Mouse (Mus musculus): ENCODE data around the gene C2cd3. TPM values are rescaled to one million over a fixed set of nuclear protein-coding genes. Genes with fewer than 3 reads are reported as not detected.

C2cd3 gene
- total and polyA plus RNA-seq, 3 experiments: 8.5 to 23.5 TPM; not detected in 1

- TF ChIP-seq EP300 (IDR thresholded peaks at IDR 0.05; ENCODE audit: low read depth in 1 of 2, low read length in 2 of 2) (0 out of 4 replicates have a peak, but pooled peaks of 1 of the 2 experiments have one; percentile 9), MXI1 (IDR thresholded peaks at IDR 0.05; ENCODE audit: low read depth, low read length) (peak; percentile 80), ELF1 (IDR thresholded peaks at IDR 0.05; ENCODE audit: low read depth, low read length) (peak; percentile 91), NRF1 (IDR thresholded peaks at IDR 0.05; ENCODE audit: insufficient read depth, low read depth, low read length, poor library complexity, severe bottlenecking) (peak; percentile 81), SIN3A (IDR thresholded peaks at IDR 0.05; ENCODE audit: low read length) (peak; percentile 95)
Observed at GRCm38 (mm10) chr7:100371495-100372451, at the start of gene C2cd3, which contains the start of gene Ppme1 (continued).

- no peaks in the 10 kb centered on the region for H3K79me2 ChIP-seq (ENCODE audit: control insufficient read depth, insufficient read depth, low read length, poor library complexity)
- H3K27ac ChIP-seq (ENCODE audit: control insufficient read depth, low read depth, low read length): no peak overlapping the region
- no peak for DNase-seq (ENCODE audit: low read depth, low spot score)
- H3K9ac ChIP-seq (ENCODE audit: control insufficient read depth, low read depth, low read length, poor library complexity, severe bottlenecking): no peak overlapping the region
- no peaks in the 10 kb centered on the region for H3K36me3 ChIP-seq (ENCODE audit: control insufficient read depth in 1 of 2, insufficient read depth in 2 of 2, low read length in 2 of 2)
- H3K9me3 ChIP-seq (replicated peaks; ENCODE audit: insufficient read depth, low read length): no peaks in the 10 kb centered on the region
- H3K4me3 ChIP-seq (ENCODE audit: control insufficient read depth in 1 of 2, insufficient read depth in 1 of 2, low read depth in 2 of 2, low read length in 2 of 2): no peak overlapping the region
- no peaks in the 10 kb centered on the region for H3K27me3 ChIP-seq (ENCODE audit: control insufficient read depth in 1 of 2, insufficient read depth in 2 of 2, low read length in 2 of 2)
- H3K4me1 ChIP-seq (ENCODE audit: control insufficient read depth in 1 of 2, insufficient read depth in 2 of 2, low read length in 2 of 2): no peaks in the 10 kb centered on the region
- no peak for TF ChIP-seq USF2 (IDR thresholded peaks at IDR 0.05; ENCODE audit: borderline replicate concordance in 1 of 2, insufficient read depth in 1 of 2, low read depth in 1 of 2, low read length in 2 of 2)
- no peak for TF ChIP-seq TCF12 (IDR thresholded peaks at IDR 0.05; ENCODE audit: low read depth, low read length)
- no peak for TF ChIP-seq RCOR1 (IDR thresholded peaks at IDR 0.05; ENCODE audit: low read depth, low read length)
Observed at GRCm38 (mm10) chr7:100323721-100324120, 48.3 kb upstream of the C2cd3 start.

- H3K9me3 ChIP-seq (replicated peaks; ENCODE audit: insufficient read depth, low read length): no peaks in the 10 kb centered on the region
- H3K27ac ChIP-seq (ENCODE audit: control insufficient read depth, low read depth, low read length): no peak overlapping the region
- no peaks in the 10 kb centered on the region for H3K4me1 ChIP-seq (ENCODE audit: control insufficient read depth in 1 of 2, insufficient read depth in 2 of 2, low read length in 2 of 2)
- TF ChIP-seq USF1 (IDR thresholded peaks at IDR 0.05; ENCODE audit: low read depth, low read length) (no peak), SMC3 (IDR thresholded peaks at IDR 0.05; ENCODE audit: low read depth, low read length) (peak; percentile 64), ZC3H11A (IDR thresholded peaks at IDR 0.05; ENCODE audit: low read depth, low read length) (peak; percentile 32; the same call in 1 of the 2 replicates), CTCF (IDR thresholded peaks at IDR 0.05 in 2 of 3, conservative IDR thresholded peaks at IDR 0.05 in 1 of 3; ENCODE audit: control insufficient read depth in 1 of 3, insufficient read depth in 1 of 3, low read depth in 2 of 3, low read length in 3 of 3, poor library complexity in 1 of 3, severe bottlenecking in 1 of 3) (peak; percentile 69 to 81 (median 71)), RAD21 (IDR thresholded peaks at IDR 0.05; ENCODE audit: low read depth, low read length) (peak; percentile 48)
- peaks cover 0 to 2% of the 10 kb centered on the region in 2 experiments; a peak in 1 of 4 replicates for H3K36me3 ChIP-seq (ENCODE audit: control insufficient read depth in 1 of 2, insufficient read depth in 2 of 2, low read length in 2 of 2)
- no peaks in the 10 kb centered on the region for H3K79me2 ChIP-seq (ENCODE audit: control insufficient read depth, insufficient read depth, low read length, poor library complexity)
- DNase-seq (ENCODE audit: low read depth, low spot score): peak; percentile 18
- H3K27me3 ChIP-seq (ENCODE audit: control insufficient read depth in 1 of 2, insufficient read depth in 2 of 2, low read length in 2 of 2): no peaks in the 10 kb centered on the region
- H3K9ac ChIP-seq (ENCODE audit: control insufficient read depth, low read depth, low read length, poor library complexity, severe bottlenecking): no peak overlapping the region
- H3K4me3 ChIP-seq (ENCODE audit: control insufficient read depth in 1 of 2, insufficient read depth in 1 of 2, low read depth in 2 of 2, low read length in 2 of 2): no peak overlapping the region
Observed at GRCm38 (mm10) chr7:100325482-100325881, 46.6 kb upstream of the C2cd3 start.
